Mouse (Mus musculus) stomach, embryonic 15.5 days (tissue): Measurements from ENCODE around the gene Smim26. TPM values are rescaled to one million over a fixed set of nuclear protein-coding genes. Genes with fewer than 3 reads are reported as not detected.

ENCODE experiments used
- ATAC-seq: fragments of 200-750 bp; cut with Nextera tagmentation; 2 replicates; pipeline ENCODE4 v1.8.0; 2017; ENCODE audit warnings: low read depth, moderate number of reproducible peaks, moderate TSS enrichment; ENCODE audit not compliant: insufficient read depth, low FRiP score
- H3K27ac ChIP-seq: fragments of 300-500 bp; sonication (generic); 2 replicates; pipeline ENCODE4 v1.5.1; 2015; ENCODE audit warnings: mild to moderate bottlenecking, inconsistent platforms
- H3K27me3 ChIP-seq: fragments of 300-500 bp; sonication (generic); replicated peaks from 2 replicates; pipeline ENCODE4 v1.6.1; 2015; ENCODE audit warnings: inconsistent platforms
- H3K36me3 ChIP-seq: fragments of 300-500 bp; sonication (generic); 2 replicates; pipeline ENCODE4 v1.6.1; 2015; ENCODE audit warnings: inconsistent platforms
- H3K4me1 ChIP-seq: fragments of 300-500 bp; sonication (generic); 2 replicates; pipeline ENCODE4 v1.6.1; 2015; ENCODE audit warnings: inconsistent platforms
- H3K4me2 ChIP-seq: fragments of 300-500 bp; sonication (generic); 2 replicates; pipeline ENCODE4 v1.6.1; 2015; ENCODE audit warnings: mild to moderate bottlenecking, inconsistent platforms
- H3K4me3 ChIP-seq: fragments of 300-500 bp; sonication (generic); replicated peaks from 2 replicates; pipeline ENCODE4 v1.5.1; 2015; ENCODE audit warnings: inconsistent platforms
- H3K9ac ChIP-seq: fragments of 300-500 bp; sonication (generic); 2 replicates; pipeline ENCODE4 v1.6.1; 2015; ENCODE audit warnings: inconsistent platforms
- H3K9me3 ChIP-seq: fragments of 300-500 bp; sonication (generic); 2 replicates; pipeline ENCODE4 v1.6.1; 2016; ENCODE audit warnings: inconsistent platforms
- WGBS: fragments of 180-500 bp; shearing (Covaris S2); methylation state at CpG from one replicate; pipeline ENCODE4 v1.1.7; 2015; 5-methylcytosine and 5-hydroxymethylcytosine counted together
- polyA plus RNA-seq: library from polyadenylated mRNA; unstranded; fragments of >200 nt; fragmentation: Nextera tagmentation; extraction: Ambion mirVana; gene quantifications from 2 replicates; pipeline ENCODE4 v1.2.1, GENCODE M21; 2015

The Smim26 gene
- polyA plus RNA-seq, 1 experiment from 2014 or later: 38.2 TPM

- ATAC-seq: no peak
- 73% methylated on average over 2 of the region's 2 CpGs for WGBS
- Histone ChIP-seq H3K9me3 (no peaks in the 10 kb centered on the region), H3K4me1 (peaks cover 6% of the 10 kb centered on the region; the same call in 1 of the 2 replicates), H3K27ac (no peak overlapping the region), H3K27me3 (no peaks in the 10 kb centered on the region), H3K4me2 (no peak overlapping the region), H3K9ac (no peak overlapping the region), H3K36me3 (no peaks in the 10 kb centered on the region), H3K4me3 (no peak overlapping the region)
These were observed 4.2 kb downstream of the Smim26 start for GRCm38 (mm10) chr2:144598006-144598405.

- Histone ChIP-seq H3K36me3 (no peaks in the 10 kb centered on the region), H3K27ac (no peak within 1 kb of the TSS), H3K9ac (peak within 1 kb of the TSS; percentile 59), H3K27me3 (no peaks in the 10 kb centered on the region), H3K4me1 (no peaks in the 10 kb centered on the region), H3K4me3 (peak within 1 kb of the TSS; percentile 59), H3K4me2 (peak within 1 kb of the TSS; percentile 67), H3K9me3 (no peaks in the 10 kb centered on the region)
- WGBS: 2% methylated on average over 50 of the region's 50 CpGs
- peak; percentile 96 for ATAC-seq
These were observed 6.2 kb downstream of the Smim26 start, which contains the start of gene Dtd1 for GRCm38 (mm10) chr2:144599831-144600687. TSS of gene Dtd1 (plus strand) at chr2:144599897.

GRCm38 (mm10) chr2:144601576-144601975 is 7.7 kb downstream of the Smim26 start:
- Histone ChIP-seq H3K36me3 (no peaks in the 10 kb centered on the region), H3K4me2 (no peak overlapping the region), H3K27ac (no peak overlapping the region), H3K27me3 (no peaks in the 10 kb centered on the region), H3K4me3 (no peak overlapping the region), H3K9me3 (no peaks in the 10 kb centered on the region), H3K9ac (no peak overlapping the region), H3K4me1 (no peaks in the 10 kb centered on the region)
- ATAC-seq: no peak
- WGBS: 97% methylated on average over 1 of the region's 1 CpGs

- no peak for ATAC-seq
- H3K4me2 ChIP-seq: no peak overlapping the region
- H3K27ac ChIP-seq: no peak overlapping the region
- H3K4me1 ChIP-seq: no peaks in the 10 kb centered on the region
- 90% methylated on average over 6 of the region's 6 CpGs for WGBS
- H3K9me3 ChIP-seq: no peaks in the 10 kb centered on the region
- no peak overlapping the region for H3K9ac ChIP-seq
- H3K4me3 ChIP-seq: no peak overlapping the region
- no peaks in the 10 kb centered on the region for H3K36me3 ChIP-seq
- no peaks in the 10 kb centered on the region for H3K27me3 ChIP-seq
These were observed 20.1 kb downstream of the Smim26 start for GRCm38 (mm10) chr2:144613956-144614355.

GRCm38 (mm10) chr2:144617074-144617874 is 23.4 kb downstream of the Smim26 start:
- no peaks in the 10 kb centered on the region for H3K4me1 ChIP-seq
- no peak overlapping the region for H3K9ac ChIP-seq
- no peaks in the 10 kb centered on the region for H3K9me3 ChIP-seq
- 0 out of 2 replicates have a peak, but pooled peaks have one; percentile 43 for ATAC-seq
- whole genome bisulfite sequencing: 77% methylated on average over 16 of the region's 16 CpGs
- no peaks in the 10 kb centered on the region for H3K27me3 ChIP-seq
- no peak overlapping the region for H3K27ac ChIP-seq
- no peak overlapping the region for H3K4me3 ChIP-seq
- H3K4me2 ChIP-seq: no peak overlapping the region
- H3K36me3 ChIP-seq: no peaks in the 10 kb centered on the region

- Histone ChIP-seq H3K36me3 (no peaks in the 10 kb centered on the region), H3K9me3 (no peaks in the 10 kb centered on the region), H3K4me3 (no peak overlapping the region), H3K27me3 (no peaks in the 10 kb centered on the region), H3K4me2 (no peak overlapping the region), H3K27ac (no peak overlapping the region), H3K9ac (no peak overlapping the region), H3K4me1 (no peaks in the 10 kb centered on the region)
- ATAC-seq: no peak
- 87% methylated on average over 6 of the region's 6 CpGs for WGBS
These were observed 27.6 kb downstream of the Smim26 start for GRCm38 (mm10) chr2:144621491-144621890.

- Histone ChIP-seq H3K27ac (no peak overlapping the region), H3K4me1 (no peaks in the 10 kb centered on the region), H3K4me3 (no peak overlapping the region), H3K9ac (no peak overlapping the region), H3K9me3 (no peaks in the 10 kb centered on the region), H3K27me3 (no peaks in the 10 kb centered on the region), H3K4me2 (no peak overlapping the region), H3K36me3 (no peaks in the 10 kb centered on the region)
- ATAC-seq: no peak
- WGBS: 83% methylated on average over 2 of the region's 2 CpGs
These were observed 39.7 kb downstream of the Smim26 start for GRCm38 (mm10) chr2:144633551-144633950.

GRCm38 (mm10) chr2:144634231-144634630 is 40.4 kb downstream of the Smim26 start:
- Histone ChIP-seq H3K9me3 (no peaks in the 10 kb centered on the region), H3K27me3 (no peaks in the 10 kb centered on the region), H3K4me2 (no peak overlapping the region), H3K4me3 (no peak overlapping the region), H3K27ac (no peak overlapping the region), H3K36me3 (no peaks in the 10 kb centered on the region), H3K9ac (no peak overlapping the region), H3K4me1 (no peaks in the 10 kb centered on the region)
- 67% methylated on average over 5 of the region's 5 CpGs for WGBS
- ATAC-seq: no peak

- Histone ChIP-seq H3K27ac (no peak overlapping the region), H3K27me3 (no peaks in the 10 kb centered on the region), H3K4me1 (no peaks in the 10 kb centered on the region), H3K4me2 (no peak overlapping the region), H3K9ac (no peak overlapping the region), H3K36me3 (no peaks in the 10 kb centered on the region), H3K9me3 (no peaks in the 10 kb centered on the region), H3K4me3 (no peak overlapping the region)
- WGBS: 73% methylated on average over 2 of the region's 2 CpGs
- no peak for ATAC-seq
These were observed 40.9 kb downstream of the Smim26 start for GRCm38 (mm10) chr2:144634729-144635128.

DNA sequence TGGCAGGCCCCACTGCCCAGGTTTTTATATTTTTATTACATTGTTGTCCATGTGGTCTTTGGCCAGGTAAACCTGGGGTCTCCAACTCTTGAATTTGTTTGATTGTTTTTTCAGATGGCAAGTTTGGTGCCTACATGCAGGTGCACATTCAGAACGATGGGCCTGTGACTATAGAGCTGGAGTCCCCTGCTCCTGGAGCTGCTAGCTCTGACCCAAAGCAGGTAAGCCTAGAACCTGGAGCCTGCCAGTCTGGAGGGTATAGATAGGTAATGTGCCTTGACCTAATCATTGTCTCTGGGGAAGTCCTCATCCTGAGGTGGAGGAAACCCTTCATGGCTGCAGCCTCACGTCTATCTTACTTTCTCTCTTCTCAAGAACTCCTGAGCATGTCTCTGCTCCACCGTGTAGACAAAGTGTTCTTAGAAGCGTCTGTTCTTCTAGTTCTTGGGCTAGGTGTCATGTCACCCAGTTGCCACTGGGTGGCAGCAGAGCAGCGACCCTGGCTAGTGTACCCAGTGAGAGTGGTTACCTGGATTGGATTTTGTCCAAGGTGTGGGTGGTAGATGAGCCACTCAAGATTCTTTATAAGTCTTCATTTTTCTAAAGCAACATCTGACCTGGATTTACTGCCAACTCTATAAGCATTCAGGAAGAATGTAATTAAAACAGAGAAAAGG is 41.9 kb downstream of the Smim26 start:
- Histone ChIP-seq H3K4me2 (no peak overlapping the region), H3K36me3 (no peaks in the 10 kb centered on the region), H3K27ac (no peak overlapping the region), H3K9me3 (no peaks in the 10 kb centered on the region), H3K4me1 (no peaks in the 10 kb centered on the region), H3K9ac (no peak overlapping the region), H3K4me3 (no peak overlapping the region), H3K27me3 (no peaks in the 10 kb centered on the region)
- ATAC-seq: no peak
- 17% methylated on average over 5 of the region's 5 CpGs for WGBS

DNA sequence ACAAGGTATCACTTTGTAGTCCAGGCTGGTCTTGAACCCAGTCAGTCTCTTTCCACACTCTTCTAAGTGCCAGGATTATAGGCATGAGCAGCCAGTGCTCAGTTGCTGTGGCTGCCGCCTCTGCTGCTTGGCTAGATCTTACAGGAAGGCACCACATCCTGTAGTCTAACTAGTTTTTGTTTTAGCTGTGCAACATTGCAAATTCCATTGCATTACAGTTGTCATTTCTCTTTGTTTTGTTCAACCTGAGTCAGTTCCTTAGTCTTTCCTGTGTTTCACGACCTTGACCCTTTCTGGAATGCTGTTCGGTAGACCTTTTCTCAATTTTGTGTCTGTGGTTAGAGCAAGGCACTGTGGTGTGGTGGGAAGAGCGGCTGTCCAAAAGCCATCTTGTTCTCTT is 43.4 kb downstream of the Smim26 start:
- H3K36me3 ChIP-seq: no peaks in the 10 kb centered on the region
- 79% methylated on average over 4 of the region's 4 CpGs for WGBS
- no peak overlapping the region for H3K4me3 ChIP-seq
- no peak overlapping the region for H3K9ac ChIP-seq
- no peaks in the 10 kb centered on the region for H3K27me3 ChIP-seq
- H3K9me3 ChIP-seq: no peaks in the 10 kb centered on the region
- ATAC-seq: no peak
- H3K4me1 ChIP-seq: no peaks in the 10 kb centered on the region
- no peak overlapping the region for H3K27ac ChIP-seq
- H3K4me2 ChIP-seq: no peak overlapping the region
